Mouse (Mus musculus): ENCODE data around the gene Dcpp1.

GRCm38 (mm10) chr17:23877166-23877565, 3.5 kb upstream of the Dcpp1 start:
- no peak for TF ChIP-seq CTCF (IDR thresholded peaks at IDR 0.05; ENCODE audit: low read depth)
- TF ChIP-seq EP300 (IDR thresholded peaks at IDR 0.05; ENCODE audit: low read depth): no peak
